Mouse (Mus musculus) embryonic facial prominence, embryonic 11.5 days (tissue): Measurements from ENCODE around the gene Galnt18. TPM values are rescaled to one million over a fixed set of nuclear protein-coding genes. Genes with fewer than 3 reads are reported as not detected.

Source experiments
- ATAC-seq: fragments of 200-750 bp; cut with Nextera tagmentation; replicated peaks from 2 replicates; pipeline ENCODE4 v1.8.0; 2017; ENCODE audit warnings: low read depth; ENCODE audit not compliant: insufficient number of reproducible peaks, low FRiP score, low TSS enrichment
- DNase-seq: peaks from one replicate; pipeline ENCODE4 v3.0.0-alpha.2; 2015; ENCODE audit warnings: low spot score
- H3K27ac ChIP-seq: fragments of 300-500 bp; sonication (generic); replicated peaks from 2 replicates; pipeline ENCODE4 v1.5.1; 2014; ENCODE audit warnings: mild to moderate bottlenecking, low read depth, low read length, control low read depth
- H3K27me3 ChIP-seq: fragments of 300-500 bp; sonication (generic); 2 replicates; pipeline ENCODE4 v1.6.1; 2014; ENCODE audit warnings: mild to moderate bottlenecking, low read length, moderate library complexity, mixed read lengths; ENCODE audit not compliant: control insufficient read depth, insufficient read depth
- H3K36me3 ChIP-seq: fragments of 300-500 bp; sonication (generic); replicated peaks from 2 replicates; pipeline ENCODE4 v1.6.1; 2014; ENCODE audit warnings: low read depth, mild to moderate bottlenecking, low read length, moderate library complexity, mixed read lengths; ENCODE audit not compliant: control insufficient read depth, insufficient read depth
- H3K4me1 ChIP-seq: fragments of 300-500 bp; sonication (generic); 2 replicates; pipeline ENCODE4 v1.6.1; 2014; ENCODE audit warnings: low read length, mixed read lengths; ENCODE audit not compliant: control insufficient read depth, insufficient read depth
- H3K4me2 ChIP-seq: fragments of 300-500 bp; sonication (generic); 2 replicates; pipeline ENCODE4 v1.6.1; 2014; ENCODE audit warnings: low read depth, mild to moderate bottlenecking, control low read depth, low read length, moderate library complexity
- H3K4me3 ChIP-seq: fragments of 300-500 bp; sonication (generic); 2 replicates; pipeline ENCODE4 v1.5.1; 2014; ENCODE audit warnings: low read depth, low read length, control low read depth
- H3K9ac ChIP-seq: fragments of 300-500 bp; sonication (generic); replicated peaks from 2 replicates; pipeline ENCODE4 v1.6.1; 2014; ENCODE audit warnings: mild to moderate bottlenecking, control low read depth, low read length
- H3K9me3 ChIP-seq: fragments of 300-500 bp; sonication (generic); replicated peaks from 2 replicates; pipeline ENCODE4 v1.6.1; 2016; ENCODE audit warnings: mild to moderate bottlenecking, low read length, inconsistent platforms, mixed read lengths; ENCODE audit not compliant: control insufficient read depth
- WGBS: fragments of 180-500 bp; shearing (Covaris S2); extraction: QIAGEN DNeasy Blood & Tissue Kit; methylation state at CpG from one replicate; pipeline ENCODE4 v1.1.7; 2014; 5-methylcytosine and 5-hydroxymethylcytosine counted together
- polyA plus RNA-seq: library from polyadenylated mRNA; unstranded; fragments of >200 nt; fragmentation: Nextera tagmentation; extraction: Ambion mirVana; gene quantifications from 2 replicates; pipeline ENCODE4 v1.2.1, GENCODE M21; 2014

Gene Galnt18
- polyA plus RNA-seq, 1 experiment from 2014 or later: 7.0 TPM

DNA sequence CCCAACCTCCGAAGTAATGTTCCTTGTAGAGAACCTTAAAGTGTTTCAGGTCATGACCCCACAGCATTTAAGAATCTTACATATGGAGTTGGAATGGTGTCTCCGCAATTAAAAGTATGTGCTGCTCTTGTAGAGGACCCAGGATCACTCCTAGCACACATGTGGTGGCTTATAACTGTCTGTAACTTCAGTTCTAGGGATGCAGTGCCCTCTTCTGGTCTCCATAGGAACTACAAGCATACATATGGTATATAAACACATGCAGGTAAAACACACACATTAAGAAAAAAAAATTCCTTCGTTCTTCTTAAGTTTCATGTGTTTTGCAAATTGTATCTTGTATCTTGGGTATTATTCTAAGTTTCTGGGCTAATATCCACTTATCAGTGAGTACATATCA, 99.7 kb downstream of the Galnt18 start:
- no peak overlapping the region for H3K9ac ChIP-seq
- no peaks in the 10 kb centered on the region for H3K36me3 ChIP-seq
- H3K27me3 ChIP-seq: no peaks in the 10 kb centered on the region
- H3K9me3 ChIP-seq: no peaks in the 10 kb centered on the region
- WGBS: 94% methylated on average over 3 of the region's 3 CpGs
- H3K4me2 ChIP-seq: no peak overlapping the region
- ATAC-seq (no peak), DNase-seq (no peak)
- no peak overlapping the region for H3K27ac ChIP-seq
- no peak overlapping the region for H3K4me3 ChIP-seq
- H3K4me1 ChIP-seq: no peaks in the 10 kb centered on the region

DNA sequence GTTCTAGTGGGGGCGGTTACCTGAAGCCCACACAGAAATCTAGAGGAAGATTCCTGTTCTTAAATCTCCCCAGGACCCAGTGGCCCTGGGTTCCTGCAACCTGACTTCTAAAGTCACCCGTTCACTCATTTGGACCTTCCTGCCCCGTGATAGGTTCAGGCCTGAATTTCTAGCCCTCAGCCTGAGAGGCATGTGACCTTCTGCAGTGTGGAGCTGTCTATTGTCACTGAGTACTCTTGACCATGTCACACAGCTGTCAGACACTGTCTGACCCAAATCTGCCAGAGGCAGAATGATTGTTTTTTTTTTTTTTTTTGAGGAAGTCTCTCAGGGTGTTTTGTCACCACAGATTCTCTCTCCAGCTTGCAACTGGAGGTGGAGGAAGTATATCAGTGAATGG, 103.3 kb downstream of the Galnt18 start:
- H3K9me3 ChIP-seq: no peaks in the 10 kb centered on the region
- no peak overlapping the region for H3K27ac ChIP-seq
- H3K4me2 ChIP-seq: no peak overlapping the region
- ATAC-seq: no peak
- H3K4me1 ChIP-seq: no peaks in the 10 kb centered on the region
- H3K36me3 ChIP-seq: no peaks in the 10 kb centered on the region
- no peak overlapping the region for H3K4me3 ChIP-seq
- H3K9ac ChIP-seq: no peak overlapping the region
- WGBS: 78% methylated on average over 3 of the region's 3 CpGs
- no peaks in the 10 kb centered on the region for H3K27me3 ChIP-seq
- no peak for DNase-seq

DNA sequence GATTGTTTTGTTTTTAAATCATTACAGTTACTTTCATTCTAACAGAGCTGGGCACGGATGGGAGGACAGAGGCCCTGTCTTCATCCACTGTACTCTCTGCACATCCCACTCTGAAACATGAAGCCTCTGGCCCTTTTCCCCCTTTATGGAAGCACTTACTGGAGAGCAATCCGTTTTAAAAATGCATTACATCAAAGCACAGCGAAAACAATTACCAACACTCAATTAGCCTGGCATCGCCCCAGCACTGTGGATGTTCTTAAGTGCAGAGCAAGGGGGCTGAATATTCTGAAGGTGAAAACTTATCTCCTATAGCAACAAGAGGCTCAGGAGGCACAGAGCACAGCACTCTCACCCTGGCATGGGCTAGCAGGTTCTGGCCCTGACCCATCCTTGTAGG, 107.3 kb downstream of the Galnt18 start:
- ATAC-seq (no peak), DNase-seq (no peak)
- Histone ChIP-seq H3K4me2 (no peak overlapping the region), H3K27ac (no peak overlapping the region), H3K4me1 (no peaks in the 10 kb centered on the region), H3K36me3 (no peaks in the 10 kb centered on the region), H3K9me3 (no peaks in the 10 kb centered on the region), H3K9ac (no peak overlapping the region), H3K4me3 (no peak overlapping the region), H3K27me3 (no peaks in the 10 kb centered on the region)
- 69% methylated on average over 4 of the region's 4 CpGs for WGBS

DNA sequence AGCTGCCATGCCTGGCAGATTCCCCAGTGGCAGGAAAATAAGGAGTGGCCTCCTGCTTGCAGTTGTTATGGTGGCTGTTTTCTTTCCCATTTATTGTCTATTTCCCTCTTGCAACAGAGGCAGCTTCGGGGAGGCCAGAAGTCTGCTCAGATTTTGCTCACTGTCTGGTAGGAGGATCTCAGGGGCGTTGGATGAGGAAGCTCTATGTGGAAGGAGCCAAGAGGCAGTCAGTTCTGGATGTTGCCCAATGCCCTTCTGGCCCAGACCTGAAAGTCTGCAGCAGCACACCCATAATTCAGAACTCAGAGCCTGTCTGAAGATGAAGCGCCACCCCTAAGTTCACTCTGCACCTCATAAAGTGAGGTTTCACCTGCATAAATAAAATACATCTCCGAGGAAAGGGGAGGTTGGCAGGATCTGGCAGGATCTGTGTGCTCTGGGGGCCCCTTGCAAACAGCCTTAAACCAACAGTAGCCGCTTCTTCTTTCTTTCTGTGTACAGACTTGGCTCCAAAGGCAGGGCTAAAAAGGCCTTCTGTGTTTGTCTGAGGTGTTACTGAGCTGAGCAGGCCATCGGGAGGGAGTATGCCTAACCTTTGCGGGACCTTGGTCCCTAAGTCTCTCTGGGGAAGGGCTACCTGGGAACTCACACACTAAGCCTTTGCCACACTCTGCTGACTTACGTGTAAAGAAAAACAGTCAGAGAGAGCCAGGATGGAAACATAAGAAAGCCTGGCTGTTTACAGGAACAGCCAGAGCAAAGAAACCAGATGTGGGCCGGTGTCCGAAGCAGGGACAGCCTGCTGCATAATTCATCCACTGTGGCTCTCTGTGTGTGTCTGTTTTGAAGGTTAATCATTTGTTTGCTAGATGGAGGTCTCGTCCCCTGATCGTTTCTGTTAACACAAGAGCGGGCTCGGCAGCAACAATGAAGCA, 116.4 kb downstream of the Galnt18 start:
- no peak overlapping the region for H3K27ac ChIP-seq
- H3K9ac ChIP-seq: no peak overlapping the region
- DNase-seq (peak; percentile 11), ATAC-seq (no peak)
- no peak overlapping the region for H3K4me2 ChIP-seq
- H3K4me3 ChIP-seq: no peak overlapping the region
- H3K4me1 ChIP-seq: no peaks in the 10 kb centered on the region
- H3K9me3 ChIP-seq: no peaks in the 10 kb centered on the region
- no peaks in the 10 kb centered on the region for H3K27me3 ChIP-seq
- WGBS: 58% methylated on average over 14 of the region's 14 CpGs
- no peaks in the 10 kb centered on the region for H3K36me3 ChIP-seq

DNA sequence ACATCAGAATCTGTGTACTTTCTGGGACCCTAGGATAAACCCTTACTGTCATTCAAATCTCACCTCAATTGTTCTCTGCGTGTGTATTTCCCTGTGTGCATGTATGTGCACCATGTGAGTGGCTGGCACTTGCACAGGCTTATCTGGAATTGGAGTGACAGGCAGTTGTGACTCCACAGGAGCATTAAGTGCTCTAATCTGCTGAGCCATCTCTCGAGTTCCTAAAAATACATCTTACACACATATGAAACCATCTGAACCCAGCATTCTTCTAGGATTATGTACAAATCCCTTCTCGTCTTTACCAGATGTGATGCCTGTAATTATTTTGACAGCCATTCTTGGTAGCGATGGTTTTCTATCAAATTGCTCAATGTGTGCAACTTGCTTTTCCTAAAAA, 121.2 kb downstream of the Galnt18 start:
- no peak for ATAC-seq
- 77% methylated on average over 4 of the region's 4 CpGs for WGBS
- H3K36me3 ChIP-seq: no peaks in the 10 kb centered on the region
- H3K27me3 ChIP-seq: no peaks in the 10 kb centered on the region
- no peak overlapping the region for H3K9ac ChIP-seq
- H3K4me1 ChIP-seq: no peaks in the 10 kb centered on the region
- H3K27ac ChIP-seq: no peak overlapping the region
- H3K4me2 ChIP-seq: no peak overlapping the region
- no peak overlapping the region for H3K4me3 ChIP-seq
- no peak for DNase-seq
- H3K9me3 ChIP-seq: no peaks in the 10 kb centered on the region

DNA sequence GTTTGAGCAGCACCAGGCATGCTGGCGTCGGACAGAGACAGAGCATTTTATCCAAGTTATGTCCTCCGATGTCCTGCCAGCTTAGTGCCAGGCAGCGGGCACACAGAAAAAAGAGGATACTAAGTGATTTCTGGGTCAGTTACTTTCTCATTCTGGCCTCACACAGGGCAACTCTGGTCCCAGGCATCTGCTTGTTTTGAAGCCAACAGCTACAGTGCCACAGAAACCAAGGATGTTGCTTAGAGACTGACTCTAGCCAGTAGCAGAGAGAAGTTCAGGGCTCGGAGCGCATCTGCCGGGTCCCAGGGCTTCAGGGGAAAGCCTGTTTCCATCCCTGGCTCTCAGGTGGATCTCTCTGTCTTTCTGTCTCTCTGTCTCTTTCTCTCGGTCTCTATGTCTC, 124.8 kb downstream of the Galnt18 start:
- Histone ChIP-seq H3K9ac (no peak overlapping the region), H3K27ac (no peak overlapping the region), H3K4me3 (no peak overlapping the region), H3K9me3 (no peaks in the 10 kb centered on the region), H3K27me3 (no peaks in the 10 kb centered on the region), H3K36me3 (no peaks in the 10 kb centered on the region), H3K4me2 (no peak overlapping the region), H3K4me1 (no peaks in the 10 kb centered on the region)
- ATAC-seq (no peak), DNase-seq (no peak)
- 90% methylated on average over 8 of the region's 8 CpGs for WGBS

DNA sequence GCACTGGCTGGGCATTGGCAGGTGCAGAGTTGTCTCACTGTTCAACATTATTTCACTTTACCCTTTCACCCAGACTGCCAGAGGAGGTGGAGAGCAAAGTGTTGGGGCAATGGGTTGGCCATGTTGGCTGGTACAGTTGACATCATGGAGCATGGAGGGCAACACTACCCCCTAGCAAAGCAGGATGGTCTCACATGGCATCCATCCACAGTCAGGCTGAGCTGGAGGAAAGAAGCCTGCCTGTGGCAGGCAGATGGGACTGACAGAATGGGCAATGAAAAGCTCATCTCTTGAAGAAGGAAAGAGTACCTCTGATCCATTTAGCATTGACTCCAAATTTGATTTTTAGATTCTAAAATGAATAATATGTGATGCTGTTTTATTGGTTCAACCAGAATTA, 125.3 kb downstream of the Galnt18 start:
- Histone ChIP-seq H3K36me3 (no peaks in the 10 kb centered on the region), H3K27ac (no peak overlapping the region), H3K27me3 (no peaks in the 10 kb centered on the region), H3K9me3 (no peaks in the 10 kb centered on the region), H3K4me2 (no peak overlapping the region), H3K9ac (no peak overlapping the region), H3K4me1 (no peaks in the 10 kb centered on the region), H3K4me3 (no peak overlapping the region)
- DNase-seq (no peak), ATAC-seq (no peak)

DNA sequence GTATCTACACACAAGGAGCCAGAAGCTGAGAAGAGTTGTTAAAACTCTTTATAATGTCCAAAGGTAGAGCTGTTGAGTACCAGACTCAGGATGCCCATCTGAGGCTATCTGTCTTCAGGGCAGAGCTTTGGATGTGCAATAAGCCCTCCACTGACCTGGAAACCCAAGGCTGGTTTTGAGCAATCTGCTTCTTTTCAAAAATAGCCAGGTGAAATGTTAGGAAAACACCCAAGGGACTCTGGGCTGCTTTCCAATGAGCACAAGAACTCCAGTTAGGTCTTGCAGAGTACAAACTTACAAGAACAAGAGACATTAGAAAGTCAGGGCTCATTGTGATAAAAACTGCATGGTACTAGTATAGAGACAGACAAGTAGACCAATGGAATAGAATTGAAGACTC, 135.4 kb downstream of the Galnt18 start:
- ATAC-seq (no peak), DNase-seq (no peak)
- no peak overlapping the region for H3K9ac ChIP-seq

More for the DNA sequence above, 135.4 kb downstream of the Galnt18 start:
- Histone ChIP-seq H3K4me3 (no peak overlapping the region), H3K4me2 (no peak overlapping the region), H3K27me3 (no peaks in the 10 kb centered on the region), H3K27ac (no peak overlapping the region), H3K36me3 (no peaks in the 10 kb centered on the region), H3K9me3 (no peaks in the 10 kb centered on the region), H3K4me1 (no peaks in the 10 kb centered on the region)
